Mouse (Mus musculus) megakaryocyte progenitor cell, adult 5-6 weeks (primary cell): ENCODE measurements around the gene Espn. TPM values are rescaled to one million over a fixed set of nuclear protein-coding genes. Genes with fewer than 3 reads are reported as not detected.

ENCODE experiments used
- ATAC-seq: replicated peaks from 2 replicates; pipeline ENCODE4 v1.8.0; 2016; ENCODE audit warnings: mild to moderate bottlenecking, moderate TSS enrichment, inconsistent platforms; ENCODE audit not compliant: poor library complexity
- total RNA-seq, 2 experiments: library from RNA; stranded (forward) in 1 of 2; stranded (reverse) in 1 of 2; fragments of 157-497, 149-512 nt in 1 of 2; fragments of 200-1000 nt in 1 of 2; gene quantifications; 2 replicates each; pipeline versions ENCODE4 v1.2.3 to v1.2.4; 2015 to 2017

Gene Espn
- total RNA-seq, 2 experiments from 2014 or later = 1.1 TPM; not detected in 1

DNA sequence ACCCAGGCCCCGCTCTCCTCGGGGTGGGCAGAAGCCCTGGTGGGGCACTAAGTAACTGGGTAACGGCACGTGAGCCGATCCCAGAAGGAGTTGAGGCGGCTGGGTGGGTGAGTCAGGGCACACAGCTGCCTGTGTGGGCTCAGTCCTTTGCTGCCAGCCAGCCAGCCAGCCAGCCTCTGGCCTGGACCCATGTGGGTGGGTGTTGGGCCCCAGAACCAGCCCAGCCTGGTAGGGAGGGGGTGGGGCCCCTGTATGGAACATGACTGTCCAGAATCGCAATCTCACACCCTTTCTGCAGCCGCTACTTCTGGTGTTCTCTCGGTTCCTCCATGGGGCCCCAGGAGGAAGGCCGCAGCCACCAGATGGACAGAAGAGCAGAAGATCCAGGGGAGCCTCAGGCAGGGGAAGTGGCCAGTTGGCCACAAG lies 74.1 kb downstream of the Espn start:
- ATAC-seq = peak; percentile 73

DNA sequence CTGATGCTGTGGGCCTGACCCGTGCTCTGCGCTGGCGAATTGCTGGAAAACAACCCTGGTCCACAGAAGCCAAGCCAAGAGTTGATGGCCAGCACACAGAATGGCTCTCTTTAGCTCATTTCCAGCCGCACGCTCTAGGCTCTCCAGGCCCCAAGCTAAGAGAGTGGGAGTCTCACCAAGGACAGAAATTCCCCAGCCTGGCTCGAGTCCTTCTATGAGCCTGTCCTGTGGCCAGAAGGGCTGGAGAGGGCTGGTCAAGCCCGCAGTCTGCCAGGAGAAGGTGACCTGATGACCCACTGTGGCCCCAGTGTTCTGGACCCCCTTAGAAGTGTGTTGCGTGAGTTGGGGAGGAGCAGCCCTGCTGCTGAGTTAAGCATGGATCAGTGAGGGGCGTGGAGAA lies 75.0 kb downstream of the Espn start:
- no peak for ATAC-seq

DNA sequence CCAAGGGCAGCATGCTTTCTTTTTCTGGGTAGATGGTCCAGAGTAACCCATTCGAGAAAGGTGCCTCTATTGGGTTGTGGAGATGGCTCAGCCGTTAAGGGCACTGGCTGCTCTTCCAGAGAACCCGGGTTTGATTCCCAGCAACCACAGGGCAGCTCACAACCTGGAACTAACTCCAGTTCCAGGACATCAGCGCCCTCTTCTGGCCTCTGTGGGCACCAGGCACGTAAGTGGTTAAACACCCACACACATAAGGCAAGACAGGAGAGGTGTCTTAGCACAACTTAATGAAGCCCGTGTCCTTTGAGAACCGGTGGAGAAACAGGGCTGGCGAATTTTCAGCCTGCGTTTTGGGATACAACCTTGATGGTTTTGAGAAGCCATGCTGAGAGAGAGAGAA lies 77.6 kb downstream of the Espn start:
- no peak for ATAC-seq

DNA sequence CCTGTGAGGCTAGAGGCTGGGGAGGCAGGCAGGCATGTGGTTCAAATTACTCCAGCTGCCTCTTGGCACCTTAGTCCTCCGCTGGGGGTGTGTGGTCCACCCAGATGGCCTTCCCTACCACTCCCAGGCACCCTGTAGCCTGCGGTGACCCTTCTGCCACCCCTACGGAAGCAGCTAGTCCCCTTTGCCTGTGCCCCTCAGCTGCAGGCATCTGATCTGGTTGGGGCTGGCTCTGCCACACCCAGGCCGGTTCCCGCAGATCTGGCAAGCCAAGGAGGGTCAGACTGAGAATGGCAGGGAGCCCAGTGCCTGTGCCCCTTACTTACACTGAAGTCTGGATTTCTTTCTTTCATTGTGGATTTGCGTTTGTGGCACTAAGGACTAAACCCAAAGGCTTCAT lies 78.5 kb downstream of the Espn start:
- no peak; the same call in 1 of the 2 replicates for ATAC-seq

DNA sequence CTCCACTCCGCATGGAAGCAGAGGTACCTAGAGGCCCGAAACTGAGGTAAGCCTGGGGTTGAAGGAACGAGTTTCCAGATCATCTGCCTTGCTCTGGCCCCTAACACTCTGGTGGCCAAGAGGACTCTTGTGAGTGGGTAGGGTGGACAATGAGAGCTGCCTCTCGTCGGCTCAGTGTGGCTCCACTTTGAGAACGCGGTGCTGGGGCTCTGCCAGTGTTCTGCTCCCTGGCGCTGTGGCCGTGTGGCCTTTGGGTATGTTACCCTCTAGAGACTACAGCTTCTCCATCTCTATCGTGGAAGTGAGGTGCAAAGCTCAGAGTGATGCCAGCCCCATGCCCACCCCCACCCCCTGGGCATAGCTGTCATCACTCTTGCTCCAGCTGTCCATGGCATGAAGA lies 79.5 kb downstream of the Espn start:
- peak; percentile 13; the same call in 1 of the 2 replicates for ATAC-seq

DNA sequence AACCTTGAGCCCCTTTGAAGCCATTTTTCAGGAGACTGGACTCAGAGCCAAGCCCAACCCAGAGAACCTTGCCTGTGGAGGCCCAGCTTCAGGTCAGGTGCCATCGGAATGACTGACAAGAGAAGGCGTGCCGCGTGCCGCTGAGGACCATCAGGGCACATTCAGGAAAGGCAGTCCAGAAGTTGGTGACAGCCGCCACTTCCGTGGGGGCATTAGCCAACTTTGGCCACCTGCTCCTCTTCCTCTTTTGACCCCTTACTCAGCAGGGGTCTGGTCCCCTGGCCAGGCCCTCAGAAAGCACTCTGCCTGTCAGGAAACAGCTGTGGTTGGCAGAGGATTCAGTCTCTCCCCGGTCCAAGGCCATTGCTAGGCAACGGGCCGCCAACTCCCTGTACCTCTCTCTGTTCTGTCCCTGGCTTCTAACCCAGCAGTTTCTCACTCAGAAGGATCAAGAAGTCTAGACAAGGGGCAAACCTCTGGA lies 80.0 kb downstream of the Espn start, which contains the start of gene Plekhg5:
Plekhg5 (plus strand) TSS at position 378 of the 481 bp plus-strand sequence.
- ATAC-seq = peak; percentile 71

DNA sequence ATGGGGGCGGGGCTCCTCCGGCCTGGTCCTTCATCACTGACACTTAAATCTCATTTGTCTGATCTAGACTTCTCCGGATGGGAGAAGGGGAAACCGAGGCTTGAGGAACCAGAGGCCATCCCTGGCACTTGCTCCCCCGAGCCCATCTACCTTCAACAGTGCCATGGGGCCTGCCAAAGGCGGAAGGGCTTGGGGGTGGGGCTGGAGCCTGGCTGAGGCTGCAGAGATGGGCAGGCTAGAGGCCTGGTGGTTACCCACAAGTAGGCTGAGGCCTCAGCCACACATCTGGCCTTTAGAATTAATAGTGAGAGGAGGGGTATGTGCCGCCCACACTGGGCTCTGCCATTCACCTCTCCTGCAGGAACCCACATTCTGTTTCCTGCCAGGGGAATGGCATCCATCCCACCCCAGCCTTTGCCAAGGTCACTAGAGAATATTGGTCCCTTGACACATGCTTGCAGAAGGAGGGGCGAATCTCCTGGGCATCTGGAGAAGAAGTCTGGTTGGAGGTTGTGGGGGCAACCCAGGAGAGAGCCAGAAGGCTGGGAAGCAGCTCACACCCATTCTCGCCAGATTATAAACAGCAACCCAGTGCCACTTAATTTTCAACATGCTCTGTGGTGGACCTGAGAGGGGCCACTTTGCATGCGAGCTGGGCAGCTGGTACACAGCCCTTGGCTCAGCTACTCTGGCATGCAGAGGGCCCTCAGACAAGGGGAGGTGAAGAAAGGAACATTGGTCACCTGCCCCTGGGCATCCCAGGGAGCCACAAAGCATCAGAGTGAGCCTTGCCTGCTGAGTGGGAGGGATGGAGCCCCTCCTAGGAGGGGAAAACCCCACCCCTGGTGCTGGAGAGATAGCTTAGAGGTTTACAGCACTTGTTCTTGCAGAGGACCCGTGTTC lies 81.4 kb downstream of the Espn start:
- 0 out of 2 replicates have a peak, but pooled peaks have one; percentile 24 for ATAC-seq

Other genes starting within 250 kb of the Espn start
- gene Dnajc11, start 218.7 kb downstream of the Espn start, total RNA-seq (2015) = 35.5 and 45.2 TPM in 2 replicates
- 89.2 and 106 TPM in 2 replicates for gene Dnajc11, start 218.7 kb downstream of the Espn start, total RNA-seq (2017)
- 7.2 and 8.0 TPM in 2 replicates for gene Thap3, start 163.4 kb downstream of the Espn start, total RNA-seq (2015)
- gene Thap3, start 163.4 kb downstream of the Espn start, total RNA-seq (2017) = 6.1 and 6.4 TPM in 2 replicates
- gene Phf13, start 156.1 kb downstream of the Espn start, total RNA-seq (2015) = 2.8 and 4.6 TPM in 2 replicates
- 1.0 and 2.7 TPM in 2 replicates for gene Phf13, start 156.1 kb downstream of the Espn start, total RNA-seq (2017)
- gene Klhl21, start 143.6 kb downstream of the Espn start, total RNA-seq (2015) = 3.4 and 3.6 TPM in 2 replicates
- gene Klhl21, start 143.6 kb downstream of the Espn start, total RNA-seq (2017) = 6.6 and 7.9 TPM in 2 replicates
- gene Zbtb48, start 124.7 kb downstream of the Espn start, total RNA-seq (2015) = 7.4 and 10.3 TPM in 2 replicates
- gene Zbtb48, start 124.7 kb downstream of the Espn start, total RNA-seq (2017) = 4.8 and 6.6 TPM in 2 replicates
- gene Tas1r1, start 113.8 kb downstream of the Espn start, total RNA-seq (2015) = 0.71 and 0.91 TPM in 2 replicates
- 1.2 and 3.2 TPM in 2 replicates for gene Tas1r1, start 113.8 kb downstream of the Espn start, total RNA-seq (2017)
- gene Nol9, start 113.0 kb downstream of the Espn start, total RNA-seq (2015) = 26.9 and 28.4 TPM in 2 replicates
- gene Nol9, start 113.0 kb downstream of the Espn start, total RNA-seq (2017) = 33.4 and 35.1 TPM in 2 replicates
- 0.66 and 1.2 TPM in 2 replicates for gene Plekhg5, start 79.9 kb downstream of the Espn start, total RNA-seq (2015)
- gene Plekhg5, start 79.9 kb downstream of the Espn start, total RNA-seq (2017) = 1.6 and 2.6 TPM in 2 replicates
- 1.5 TPM in 1 of 2 replicates, not detected in the other for gene Tnfrsf25, start 36.4 kb downstream of the Espn start, total RNA-seq (2015)
- gene Tnfrsf25, start 36.4 kb downstream of the Espn start, total RNA-seq (2017) = 0.10 TPM in 1 of 2 replicates, not detected in the other
- gene Hes2, start 6.5 kb upstream of the Espn start, total RNA-seq (2015) = not detected in 2 replicates
- not detected in 2 replicates for gene Hes2, start 6.5 kb upstream of the Espn start, total RNA-seq (2017)
- 75.9 and 76.7 TPM in 2 replicates for gene Acot7, start 25.8 kb upstream of the Espn start, total RNA-seq (2015)
- 72.6 and 79.3 TPM in 2 replicates for gene Acot7, start 25.8 kb upstream of the Espn start, total RNA-seq (2017)
- 0.12 and 0.76 TPM in 2 replicates for gene Gpr153, start 121.9 kb upstream of the Espn start, total RNA-seq (2015)
- gene Gpr153, start 121.9 kb upstream of the Espn start, total RNA-seq (2017) = not detected in 2 replicates
- gene Hes3, start 139.3 kb upstream of the Espn start, total RNA-seq (2015) = not detected in 2 replicates
- not detected in 2 replicates for gene Hes3, start 139.3 kb upstream of the Espn start, total RNA-seq (2017)
- gene Icmt, start 144.9 kb upstream of the Espn start, total RNA-seq (2015) = 7.9 and 12.1 TPM in 2 replicates
- gene Icmt, start 144.9 kb upstream of the Espn start, total RNA-seq (2017) = 11.5 and 14.8 TPM in 2 replicates
- 0.12 TPM in 1 of 2 replicates, not detected in the other for gene Rnf207, start 166.6 kb upstream of the Espn start, total RNA-seq (2015)
- gene Rnf207, start 166.6 kb upstream of the Espn start, total RNA-seq (2017) = not detected in 2 replicates
- 1,636 and 1,708 TPM in 2 replicates for gene Rpl22, start 173.4 kb upstream of the Espn start, total RNA-seq (2015)
- 3,182 and 3,570 TPM in 2 replicates for gene Rpl22, start 173.4 kb upstream of the Espn start, total RNA-seq (2017)
- gene Chd5, start 186.3 kb upstream of the Espn start, total RNA-seq (2015) = not detected in 2 replicates
- 0.07 and 0.08 TPM in 2 replicates for gene Chd5, start 186.3 kb upstream of the Espn start, total RNA-seq (2017)